Mouse (Mus musculus): Measurements from ENCODE around the gene Jak2.

DNA sequence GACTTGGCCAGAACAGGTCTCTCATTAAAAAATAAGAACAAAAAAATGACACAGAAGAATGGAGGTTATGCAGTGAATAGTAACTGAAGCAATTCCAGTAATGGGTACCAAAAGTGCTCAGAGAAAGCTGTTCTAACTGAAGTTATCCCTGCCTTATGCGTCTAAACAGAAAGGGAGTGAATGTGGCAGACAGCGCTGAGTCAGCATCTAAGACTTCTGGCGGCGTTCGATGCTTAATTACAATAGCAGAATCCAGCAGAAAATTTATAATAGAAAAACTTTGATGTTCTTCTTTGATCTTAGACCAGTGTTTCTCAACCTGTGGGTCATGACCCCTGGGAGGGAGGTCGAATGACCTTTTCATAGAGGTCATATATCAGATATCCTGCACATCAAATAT is 94.0 kb downstream of the Jak2 start:
- TF ChIP-seq POLR2A (IDR thresholded peaks at IDR 0.05; ENCODE audit: low read depth, low read length) (no peak), CTCF (conservative IDR thresholded peaks at IDR 0.05; ENCODE audit: insufficient read depth, insufficient read length, low read depth, low read length) (no peak)

Data from kidney, adult 2 months (tissue).